In the genomic region with DNA sequence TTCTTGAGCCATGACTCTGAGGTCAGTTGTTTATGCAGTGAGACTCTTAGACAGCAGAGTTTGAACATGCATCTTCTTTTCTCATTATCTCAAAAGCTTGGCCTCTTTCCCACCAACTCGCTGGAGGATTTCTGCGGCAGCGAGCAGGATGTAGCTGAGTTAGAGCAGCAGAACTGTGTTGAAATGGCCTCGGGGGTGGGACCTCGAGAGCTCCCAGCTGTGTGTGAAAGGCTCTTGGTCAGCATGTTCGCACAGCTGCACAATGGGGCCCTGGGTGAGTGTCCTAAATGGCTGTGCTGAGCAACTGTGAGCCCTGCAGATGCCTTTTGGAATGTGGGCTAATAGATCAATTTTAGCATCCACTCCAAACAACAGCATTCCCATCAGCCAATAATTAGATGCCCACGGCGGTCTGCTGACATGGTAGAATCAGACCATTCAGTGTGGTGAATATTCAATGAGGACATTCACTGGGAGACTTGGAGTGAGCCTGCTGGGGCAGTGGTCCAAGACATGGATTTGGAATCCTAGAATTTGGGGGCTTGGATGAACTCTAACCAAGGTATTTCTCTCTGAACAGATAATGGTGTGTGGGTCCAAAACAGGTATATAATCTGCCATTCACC, we compare ENCODE assay signal across 9 mouse cellular contexts. TPM values are rescaled to one million over a fixed set of nuclear protein-coding genes. Genes with fewer than 3 reads are reported as not detected.
DNase-seq lines count a peak whose midpoint lies in the region; ATAC-seq lines count a peak whose summit lies in the region.
"Had no signal": no experiment of that assay in that cellular context is flagged by ENCODE, and none has a peak within 500 bp of the region (broad histone marks: within the 10 kb centered on the region; RNA-seq: fewer than 3 reads in every experiment).

No protein-coding gene starts in this region.

- intact Hi-C loops in left cerebral cortex, postnatal 4 days (cut with DNase I): no loop called here
- intact Hi-C loops in left cerebral cortex, postnatal 14 days (cut with DNase I): no loop called here
- intact Hi-C loops in heart, postnatal 14 days (cut with DNase I): no loop called here

- no peak overlapping the region for H3K4me2 ChIP-seq in embryonic facial prominence, embryonic 13.5 days

- peak overlapping the region; percentile 32; the same call in 1 of the 2 replicates for H3K9ac ChIP-seq in embryonic facial prominence, embryonic 13.5 days

- no peak for ATAC-seq in embryonic facial prominence, embryonic 13.5 days (ENCODE audit: insufficient number of reproducible peaks, insufficient read depth, low FRiP score, low TSS enrichment, low read depth)

- peaks cover 6% of the 10 kb centered on the region for H3K4me1 ChIP-seq in embryonic facial prominence, embryonic 13.5 days
- H3K4me1 ChIP-seq: megakaryocyte, embryonic 14.5 days had no signal

- H3K27ac ChIP-seq in embryonic facial prominence, embryonic 13.5 days: peak overlapping the region; percentile 34; the same call in 1 of the 2 replicates

- H3K27me3 ChIP-seq in embryonic facial prominence, embryonic 13.5 days: no peaks in the 10 kb centered on the region
- H3K27me3 ChIP-seq: megakaryocyte, embryonic 14.5 days had no signal

- whole genome bisulfite sequencing in embryonic facial prominence, embryonic 13.5 days: 22% methylated on average over 8 of the region's 8 CpGs

- no peaks in the 10 kb centered on the region for H3K36me3 ChIP-seq in embryonic facial prominence, embryonic 13.5 days

- H3K4me3 ChIP-seq in embryonic facial prominence, embryonic 13.5 days: no peak overlapping the region
- H3K4me3 ChIP-seq: megakaryocyte, embryonic 14.5 days had no signal

- no peaks in the 10 kb centered on the region for H3K9me3 ChIP-seq in embryonic facial prominence, embryonic 13.5 days

- DNase-seq in left cerebral cortex, postnatal 4 days: peak; percentile 30
- DNase-seq in left cerebral cortex, postnatal 14 days (ENCODE audit: low spot score in 2 of 2): no peak
- peak; percentile 81 to 82 for DNase-seq in heart, postnatal 14 days
- DNase-seq in kidney, postnatal 36 days: peak; percentile 41 to 48
- peak; percentile 43 for DNase-seq in retina, embryonic 14.5 days (ENCODE audit: low spot score)
- DNase-seq in c-Kit-positive CD71-positive TER-119-positive erythroid progenitor cells, embryonic 14.5 days (ENCODE audit: low spot score): no peak
- DNase-seq in layer of hippocampus, adult 8-10 months (ENCODE audit: low spot score in 2 of 2): no peak

RNA-seq across cellular contexts. Expression of gene Gm6993, which starts 49.1 kb away (rescaled TPM):
- not detected for total RNA-seq in left cerebral cortex, postnatal 4 days (2021)
- total RNA-seq in left cerebral cortex, postnatal 14 days (2021): not detected
- not detected in 2 replicates for polyA plus RNA-seq in embryonic facial prominence, embryonic 13.5 days (2015; fragmentation: Nextera tagmentation; extraction: Ambion mirVana)
- total RNA-seq in heart, postnatal 14 days (2021): not detected
- not detected for total RNA-seq in layer of hippocampus, adult 8-10 months (2022)

Comparison
In these comparisons a context has a peak if more than half of its experiments do, and no peak if none do; other contexts are left out.
1. DNase-seq: peak in left cerebral cortex, postnatal 4 days (single experiment), heart, postnatal 14 days (2 of 2), kidney, postnatal 36 days (2 of 2) and retina, embryonic 14.5 days (single experiment); none in left cerebral cortex, postnatal 14 days (0 of 2), c-Kit-positive CD71-positive TER-119-positive erythroid progenitor cells, embryonic 14.5 days (single experiment) and layer of hippocampus, adult 8-10 months (0 of 2).